Mouse (Mus musculus): ENCODE results near the gene Pet100.
"Not testable (repeated sequence)": the region's sequence is repeated elsewhere in the genome, so short reads cannot be mapped to it uniquely, and the experiment has no call there.

- not testable (repeated sequence) for TF ChIP-seq CTCF (IDR thresholded peaks at IDR 0.05; ENCODE audit: borderline replicate concordance, extremely low read depth, insufficient read depth, insufficient read length); POLR2A (IDR thresholded peaks at IDR 0.05; ENCODE audit: borderline replicate concordance, extremely low read depth, insufficient read depth, insufficient read length, poor library complexity, severe bottlenecking)
Measured at GRCm38 (mm10) chr8:3581961-3582360, 39.4 kb upstream of the Pet100 start.

Measured in brain, embryonic 14.5 days (tissue).